Mouse (Mus musculus) stomach, postnatal 0 days (tissue): ENCODE data around the gene Anln. TPM values are rescaled to one million over a fixed set of nuclear protein-coding genes. Genes with fewer than 3 reads are reported as not detected.

Experiments
- ATAC-seq: fragments of 200-750 bp; cut with Nextera tagmentation; 2 replicates; pipeline ENCODE4 v1.8.0; 2017; ENCODE audit not compliant: low FRiP score, low TSS enrichment
- DNase-seq: peaks from one replicate; pipeline ENCODE4 v3.0.0-alpha.2; 2016; ENCODE audit warnings: low spot score
- H3K27ac ChIP-seq: fragments of 300-500 bp; sonication (generic); replicated peaks from 2 replicates; pipeline ENCODE4 v1.5.1; 2014; ENCODE audit warnings: mild to moderate bottlenecking, control low read depth
- H3K27me3 ChIP-seq: fragments of 300-500 bp; sonication (generic); 2 replicates; pipeline ENCODE4 v1.6.1; 2014; ENCODE audit warnings: low read length; ENCODE audit not compliant: control insufficient read depth, insufficient read depth
- H3K36me3 ChIP-seq: fragments of 300-500 bp; sonication (generic); 2 replicates; pipeline ENCODE4 v1.6.1; 2014; ENCODE audit warnings: low read length, mixed read lengths; ENCODE audit not compliant: control insufficient read depth, insufficient read depth
- H3K4me1 ChIP-seq: fragments of 300-500 bp; sonication (generic); replicated peaks from 2 replicates; pipeline ENCODE4 v1.6.1; 2014; ENCODE audit warnings: antibody characterized with exemption; ENCODE audit not compliant: control insufficient read depth, insufficient read depth
- H3K4me2 ChIP-seq: fragments of 300-500 bp; sonication (generic); replicated peaks from 2 replicates; pipeline ENCODE4 v1.6.1; 2014; ENCODE audit warnings: low read depth, mild to moderate bottlenecking, control low read depth, moderate library complexity
- H3K4me3 ChIP-seq: fragments of 300-500 bp; sonication (generic); 2 replicates; pipeline ENCODE4 v1.5.1; 2014; ENCODE audit warnings: low read depth, low read length, control low read depth
- H3K9ac ChIP-seq: fragments of 300-500 bp; sonication (generic); 2 replicates; pipeline ENCODE4 v1.6.1; 2014; ENCODE audit warnings: mild to moderate bottlenecking, low read length, control low read depth, mixed read lengths
- H3K9me3 ChIP-seq: fragments of 300-500 bp; sonication (generic); 2 replicates; pipeline ENCODE4 v1.6.1; 2016; ENCODE audit warnings: low read length; ENCODE audit not compliant: control insufficient read depth
- CTCF ChIP-seq: IDR thresholded peaks from 2 replicates; pipeline ENCODE4 v1.5.1; 2016; ENCODE audit warnings: antibody characterized with exemption, low read depth, mild to moderate bottlenecking, moderate library complexity
- EP300 ChIP-seq: optimal IDR thresholded peaks from 2 replicates; pipeline ENCODE3; 2016; ENCODE audit warnings: antibody characterized with exemption
- WGBS: fragments of 180-500 bp; shearing (Covaris S2); extraction: QIAGEN DNeasy Blood & Tissue Kit; methylation state at CpG from one replicate; pipeline ENCODE4 v1.1.7; 2014; 5-methylcytosine and 5-hydroxymethylcytosine counted together
- polyA plus RNA-seq: library from polyadenylated mRNA; unstranded; fragments of >200 nt; fragmentation: Nextera tagmentation; extraction: Ambion mirVana; gene quantifications from 2 replicates; pipeline ENCODE4 v1.2.1, GENCODE M21; 2015

Gene Anln
- polyA plus RNA-seq, 1 experiment from 2014 or later = 15.7 TPM

DNA sequence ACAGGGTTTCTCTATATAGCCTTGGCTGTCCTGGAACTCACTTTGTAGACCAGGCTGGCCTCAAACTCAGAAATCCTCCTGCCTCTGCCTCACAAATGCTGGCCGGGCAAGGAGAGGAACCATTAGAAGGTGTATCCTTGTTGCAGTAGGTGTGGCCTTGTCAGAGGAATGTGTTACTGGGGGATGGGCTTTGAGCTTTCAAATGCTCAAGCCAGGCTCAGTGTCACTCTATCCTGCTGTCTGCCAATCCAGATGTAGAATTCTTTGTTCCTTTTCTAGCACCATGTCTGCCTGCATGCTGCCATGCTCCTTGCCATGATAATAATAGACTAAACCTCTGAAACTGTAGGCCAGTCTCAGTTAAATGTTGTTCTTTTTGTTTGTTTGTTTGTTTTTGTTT, 86.8 kb downstream of the Anln start:
- Histone ChIP-seq H3K4me3 (no peak overlapping the region), H3K4me1 (peaks cover 5% of the 10 kb centered on the region; the same call in 1 of the 2 replicates), H3K9me3 (no peaks in the 10 kb centered on the region), H3K27me3 (no peaks in the 10 kb centered on the region), H3K9ac (no peak overlapping the region), H3K27ac (no peak overlapping the region), H3K36me3 (peaks cover 7% of the 10 kb centered on the region; the same call in 1 of the 2 replicates), H3K4me2 (no peak overlapping the region)
- 95% methylated on average over 1 of the region's 1 CpGs for WGBS
- DNase-seq = no peak
- TF ChIP-seq EP300 (no peak), CTCF (no peak)
- no peak for ATAC-seq

Other genes with a start within 250 kb of the Anln start
- gene Pigyl, start 232.3 kb downstream of the Anln start, polyA plus RNA-seq = 99.2 and 106 TPM in 2 replicates
- 0.47 and 0.61 TPM in 2 replicates for gene Zfp872, start 201.1 kb downstream of the Anln start, polyA plus RNA-seq
- 12.2 and 12.9 TPM in 2 replicates for gene Zfp809, start 163.5 kb downstream of the Anln start, polyA plus RNA-seq
- gene Zfp599, start 129.3 kb downstream of the Anln start, polyA plus RNA-seq = 1.2 and 1.4 TPM in 2 replicates
- 10.1 and 10.2 TPM in 2 replicates for gene Zfp810, start 81.5 kb downstream of the Anln start, polyA plus RNA-seq
- gene 9530077C05Rik, start 22.3 kb upstream of the Anln start, polyA plus RNA-seq = 2.2 and 2.8 TPM in 2 replicates
- not detected in 2 replicates for gene Gm17545, start 65.1 kb upstream of the Anln start, polyA plus RNA-seq
- gene Rp9, start 80.6 kb upstream of the Anln start, polyA plus RNA-seq = 62.1 and 65.0 TPM in 2 replicates
- gene Bbs9, start 86.5 kb upstream of the Anln start, polyA plus RNA-seq = 4.0 and 5.8 TPM in 2 replicates